Mouse (Mus musculus) layer of hippocampus, postnatal 36 days (tissue): Measurements from ENCODE around the gene Armh3. TPM values are rescaled to one million over a fixed set of nuclear protein-coding genes. Genes with fewer than 3 reads are reported as not detected.

Source experiments
- DNase-seq, 2 experiments: peaks; one replicate each; pipeline ENCODE4 v3.0.0; 2022
- total RNA-seq, 2 experiments: library from RNA; stranded (reverse); gene quantifications; 2 replicates each; pipeline ENCODE4 v1.2.3; 2021

Gene Armh3
- total RNA-seq, 2 experiments from 2014 or later: 20.3 to 22.4 TPM

DNA sequence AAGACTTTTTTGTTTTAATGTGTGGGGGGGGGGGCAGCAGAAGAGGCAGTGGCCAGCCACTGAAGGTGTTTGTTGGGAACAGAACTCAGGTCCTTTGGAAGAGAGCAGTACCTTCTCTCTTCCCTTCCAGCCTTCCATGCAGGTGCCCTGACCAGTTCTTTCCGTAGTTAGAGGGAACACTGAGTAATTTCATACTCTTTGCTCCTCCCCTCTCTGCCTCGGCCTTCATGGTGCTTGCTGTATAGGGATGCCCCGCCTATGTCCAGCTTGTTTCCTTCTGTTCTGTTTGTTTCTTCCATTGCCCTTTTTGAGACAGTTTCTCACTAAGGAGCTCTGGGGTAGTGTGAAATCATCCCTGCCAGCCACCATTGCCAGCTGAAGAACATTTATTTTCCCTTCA, 212.8 kb downstream of the Armh3 start:
- DNase-seq: no peak

DNA sequence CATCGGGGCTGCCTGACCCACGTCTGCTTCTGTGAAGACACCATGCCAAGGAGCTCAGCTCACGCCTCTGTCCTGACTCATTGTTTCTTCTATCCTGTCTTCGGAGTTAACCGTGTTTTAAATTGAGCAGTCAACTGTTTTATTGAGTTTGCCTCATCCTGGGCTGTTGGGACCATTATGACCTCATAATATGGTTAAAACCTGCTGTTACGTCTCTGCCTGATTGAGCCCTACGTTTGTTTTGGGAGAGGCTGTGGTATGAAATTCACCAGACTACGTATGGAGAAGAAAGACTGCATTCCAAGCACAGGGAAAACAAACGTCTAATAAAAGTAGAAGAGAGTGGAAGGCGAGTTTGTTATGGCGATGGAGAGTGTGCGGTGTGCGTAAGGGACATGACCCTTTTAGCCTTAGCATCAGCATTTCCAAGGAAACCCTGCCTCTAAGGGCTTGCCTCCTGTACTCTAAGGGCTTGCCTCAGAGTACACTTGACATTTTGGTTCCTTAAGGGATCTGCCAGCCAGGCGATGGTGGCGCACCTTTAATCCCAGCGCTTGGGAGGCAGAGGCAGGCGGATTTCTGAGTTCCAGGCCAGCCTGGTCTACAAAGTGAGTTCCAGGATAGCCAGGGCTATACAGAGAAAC, 214.2 kb downstream of the Armh3 start:
- DNase-seq: no peak

DNA sequence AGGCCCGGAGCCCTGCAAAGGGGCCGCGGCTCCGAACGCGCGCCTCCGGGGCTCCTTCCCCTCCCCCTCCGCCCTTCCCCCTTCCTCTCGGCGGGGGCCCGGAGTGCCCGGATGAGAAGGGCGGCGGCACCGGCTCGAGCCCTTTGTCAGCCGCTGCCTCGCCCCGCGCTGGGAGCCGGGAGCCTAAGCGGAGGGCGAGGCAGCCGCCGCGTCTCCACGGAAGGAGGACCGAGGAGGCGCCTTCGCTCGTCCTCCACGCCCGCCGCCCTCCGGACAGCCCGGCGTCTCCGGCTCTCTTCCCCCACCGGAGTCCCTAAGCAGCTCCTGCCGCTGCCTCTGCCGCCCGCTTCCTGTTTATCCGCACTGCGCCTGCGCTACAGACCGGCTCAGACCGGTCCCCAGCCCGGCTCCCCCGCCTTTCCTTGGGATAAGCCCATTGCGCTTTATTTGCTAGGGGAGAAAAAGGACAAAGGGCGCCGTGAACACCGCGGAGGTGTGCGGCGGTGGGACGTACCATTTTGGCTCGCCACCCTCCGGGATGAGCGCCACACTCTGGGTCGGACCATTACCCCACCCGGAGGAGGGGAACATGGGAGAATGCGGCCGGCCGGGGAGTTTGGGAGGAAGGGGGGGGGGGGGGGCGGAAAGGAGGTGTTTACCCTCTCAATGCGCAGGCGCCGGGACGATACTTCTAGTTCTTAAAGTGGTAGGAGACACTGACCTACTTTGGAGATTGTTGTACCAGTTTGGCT, 214.9 kb downstream of the Armh3 start, which contains the start of gene Mgea5:
Gene Mgea5 (minus strand): TSS at position 657 of the 752 bp plus-strand sequence.
- peak; percentile 98 for DNase-seq

DNA sequence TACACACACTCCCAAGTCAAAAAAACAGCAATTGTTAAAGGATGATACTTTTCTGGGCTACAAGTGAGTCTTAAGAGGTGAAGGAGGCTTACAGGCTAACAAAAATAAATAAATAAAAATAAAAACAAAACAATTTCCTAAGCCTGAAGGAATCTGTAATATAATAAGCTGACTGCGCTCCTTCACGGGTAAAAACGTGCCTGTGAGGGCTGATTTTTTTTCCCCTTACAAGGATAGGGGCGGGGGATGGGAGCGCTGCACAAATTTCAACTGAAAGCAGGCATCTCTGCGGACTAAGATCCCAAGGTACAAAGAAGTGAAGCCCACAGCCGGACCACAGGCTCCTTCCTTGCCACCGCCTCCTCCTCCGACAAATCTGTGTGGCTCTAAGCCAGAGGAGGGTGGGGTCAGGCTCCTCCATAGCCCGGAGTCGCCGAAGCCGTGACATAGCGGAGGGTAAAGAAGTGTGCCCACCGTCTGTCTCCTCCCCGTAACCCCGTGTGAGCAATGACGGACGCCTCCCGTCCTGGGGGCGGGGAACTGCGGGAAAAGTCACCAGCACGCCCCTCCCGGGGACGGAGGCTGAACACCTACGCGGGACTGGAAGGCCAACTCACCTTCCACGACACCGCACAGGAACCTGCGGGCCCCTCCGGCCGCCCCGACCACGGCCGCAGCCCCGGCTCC, 215.8 kb downstream of the Armh3 start:
- peak; percentile 56 to 62 for DNase-seq

DNA sequence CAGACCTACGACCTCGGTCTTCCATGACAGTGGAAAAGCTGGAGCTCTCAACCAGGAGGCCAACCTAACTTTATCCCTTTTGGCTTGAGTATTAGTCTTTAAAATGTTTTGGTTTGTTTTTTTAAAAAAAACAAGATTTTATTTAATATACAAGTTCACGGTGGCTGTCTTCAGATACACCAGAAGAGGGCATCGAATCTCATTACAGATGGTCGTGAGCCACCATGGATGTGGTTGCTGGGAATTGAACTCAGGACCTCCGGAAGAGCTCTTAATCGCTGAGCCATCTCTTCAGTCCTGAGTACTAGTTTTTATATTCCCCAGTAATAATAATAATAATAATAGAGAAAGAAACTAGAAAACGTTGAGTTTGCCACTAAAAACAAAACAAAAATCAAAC, 216.6 kb downstream of the Armh3 start:
- DNase-seq: no peak

DNA sequence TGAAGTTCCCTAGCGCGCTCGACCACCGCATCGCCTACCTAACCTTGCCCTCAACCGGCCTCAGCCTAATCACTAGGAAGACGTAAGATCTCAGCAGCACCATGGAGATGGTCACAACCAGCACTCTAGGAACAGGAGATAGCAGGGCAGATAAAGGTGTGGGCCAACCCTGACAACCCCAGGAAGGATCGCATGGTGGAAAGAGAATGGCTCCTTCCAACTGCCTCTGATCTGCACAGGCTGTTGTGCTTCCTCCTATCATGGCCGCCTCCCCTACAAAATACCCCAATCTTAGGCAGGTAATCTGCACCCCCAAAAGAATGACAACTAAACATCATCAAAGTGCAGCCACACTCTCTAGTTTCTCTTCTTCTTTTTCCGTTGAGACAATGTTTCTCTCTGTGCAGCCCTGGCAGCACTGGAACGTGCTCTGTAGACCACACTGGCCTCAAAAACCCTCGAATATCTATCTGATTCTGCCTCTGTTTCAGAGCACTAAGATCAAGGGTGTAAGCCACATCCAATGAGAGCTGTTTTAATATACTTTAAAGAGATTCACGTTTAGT, 217.9 kb downstream of the Armh3 start:
- DNase-seq: no peak

DNA sequence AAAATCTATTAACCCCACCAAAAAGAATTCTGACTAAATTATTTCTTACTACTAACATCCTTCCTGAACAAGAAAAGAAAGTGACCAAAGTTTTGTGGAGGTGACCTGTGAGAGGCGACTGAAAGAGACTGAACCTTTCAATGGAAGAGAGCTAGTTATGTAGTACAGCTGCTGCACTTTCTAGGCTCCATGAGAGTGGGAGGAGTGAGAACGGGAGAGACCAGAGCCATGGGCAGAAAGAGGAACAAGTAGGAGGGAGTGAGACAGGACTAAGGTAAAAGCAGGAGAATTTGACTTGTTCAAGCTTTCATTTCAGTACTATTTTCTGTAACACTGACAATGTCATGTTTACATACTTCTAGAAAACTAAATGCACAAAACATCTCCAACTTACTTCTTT, 222.8 kb downstream of the Armh3 start:
- no peak for DNase-seq

DNA sequence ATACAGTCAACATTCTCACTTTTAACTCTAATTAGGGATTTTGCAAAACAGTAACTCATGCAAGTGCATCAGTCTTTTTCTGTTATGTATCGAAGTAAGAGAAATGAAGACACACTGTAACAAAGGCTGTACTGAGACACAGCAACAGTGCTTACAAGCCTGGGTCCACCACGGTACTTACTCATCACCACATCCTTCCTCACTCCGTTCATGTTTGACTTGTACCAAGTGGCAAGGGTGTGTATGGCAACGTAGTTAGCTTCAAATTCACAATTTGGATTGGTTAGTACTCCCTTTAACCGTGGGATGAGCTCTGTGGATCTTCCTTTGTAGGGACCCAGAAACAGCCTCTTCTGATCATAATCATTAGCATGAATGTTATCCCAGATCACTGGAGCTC, 226.8 kb downstream of the Armh3 start:
- no peak for DNase-seq

Other genes with a start within 250 kb of the Armh3 start
- 10 to 100 TPM in 1 of 2 experiments, 1 to 10 TPM in 1; 9.6 to 10.4 TPM for gene Npm3, start 248.9 kb downstream of the Armh3 start, total RNA-seq
- gene Mgea5, start 214.7 kb downstream of the Armh3 start, total RNA-seq: 100 to 1,000 TPM; 163 to 171 TPM
- gene Kcnip2, start 182.4 kb downstream of the Armh3 start, total RNA-seq: 100 to 1,000 TPM; 228 to 229 TPM
- gene Hps6, start 5.0 kb upstream of the Armh3 start, total RNA-seq: 1 to 10 TPM; 5.7 to 7.3 TPM
- 10 to 100 TPM; 29.7 to 30.9 TPM for gene Pprc1, start 46.4 kb upstream of the Armh3 start, total RNA-seq
- gene Ldb1, start 46.7 kb upstream of the Armh3 start, total RNA-seq: 100 to 1,000 TPM; 107 to 114 TPM
- gene Nolc1, start 77.4 kb upstream of the Armh3 start, total RNA-seq: 10 to 100 TPM; 46.3 to 49.3 TPM
- gene Elovl3, start 133.4 kb upstream of the Armh3 start, total RNA-seq: not detected
- gene Pitx3, start 149.8 kb upstream of the Armh3 start, total RNA-seq: not detected
- gene Gbf1, start 154.0 kb upstream of the Armh3 start, total RNA-seq: 10 to 100 TPM; 95.3 to 96.3 TPM